Comparison of ENCODE assay signal across 8 mouse cellular contexts in the genomic region with DNA sequence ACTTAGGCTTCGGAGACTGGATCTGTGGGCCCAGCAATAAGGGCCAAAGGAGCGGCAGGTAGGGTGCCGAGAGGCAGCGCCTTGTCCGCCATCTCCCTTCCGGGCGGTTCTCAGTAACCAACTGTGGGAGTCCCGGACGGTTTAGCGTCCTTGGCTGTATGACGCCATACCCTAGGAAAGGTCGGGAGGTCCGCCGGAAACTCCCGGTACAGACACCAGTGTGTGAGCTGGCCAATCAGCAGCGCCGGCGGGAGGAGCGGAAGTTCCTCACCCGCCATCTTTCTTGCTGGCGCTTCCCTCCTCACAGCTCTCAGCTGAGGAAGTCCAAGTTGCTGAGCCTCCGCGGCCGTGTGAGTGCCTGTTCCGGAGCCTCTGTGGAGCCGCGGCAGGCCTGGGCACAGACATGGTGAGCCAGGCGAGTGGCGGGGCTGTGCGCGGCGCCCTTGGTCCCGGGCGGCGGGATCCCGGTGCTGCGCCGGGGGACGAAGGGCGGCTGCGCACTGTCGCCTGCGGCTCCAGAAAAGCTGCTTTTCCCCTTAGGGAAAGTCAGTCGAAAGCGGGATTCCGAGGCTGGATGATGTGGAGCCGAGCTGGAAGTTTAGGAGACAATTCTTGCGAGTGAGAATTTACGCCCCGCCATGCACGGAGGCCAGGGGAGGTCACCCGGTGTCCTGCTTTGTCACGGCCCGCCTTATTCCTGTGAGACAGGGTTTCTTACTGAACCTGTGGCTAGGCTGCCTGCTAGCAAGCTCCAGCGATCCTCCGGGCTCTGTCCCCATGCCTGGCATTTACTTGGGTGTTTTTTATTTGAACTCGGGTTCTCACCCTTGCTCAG. TPM values are rescaled to one million over a fixed set of nuclear protein-coding genes. Genes with fewer than 3 reads are reported as not detected.
A peak's percentile ranks its signal among the peaks of the same experiment; 100 is the strongest.
DNase-seq lines count a peak whose midpoint lies in the region; ATAC-seq and TF ChIP-seq lines count a peak whose summit lies in the region.

No protein-coding gene starts in this region.

- H3K27ac ChIP-seq in MEL (ENCODE audit: control insufficient read depth, low read depth, low read length) = peak overlapping the region; percentile 95
- H3K27ac ChIP-seq in cerebellum, adult 2 months (ENCODE audit: insufficient read depth, low read length) = peak overlapping the region; percentile 92
- peak overlapping the region; percentile 93 for H3K27ac ChIP-seq in forebrain, postnatal 0 days (ENCODE audit: low read depth, low read length)
- peak overlapping the region; percentile 99 for H3K27ac ChIP-seq in lung, embryonic 15.5 days

- H3K9ac ChIP-seq in MEL (ENCODE audit: control insufficient read depth, low read depth, low read length, poor library complexity, severe bottlenecking) = peak overlapping the region; percentile 95
- peak overlapping the region; percentile 74 for H3K9ac ChIP-seq in forebrain, postnatal 0 days
- peak overlapping the region; percentile 77 for H3K9ac ChIP-seq in lung, embryonic 15.5 days

- no peak for TF ChIP-seq RAD21 in MEL (IDR thresholded peaks at IDR 0.05; ENCODE audit: low read depth, low read length)

- H3K4me1 ChIP-seq in MEL (ENCODE audit: control insufficient read depth in 1 of 2, insufficient read depth in 2 of 2, low read length in 2 of 2) = peaks cover 7 to 18% of the 10 kb centered on the region in 2 experiments
- H3K4me1 ChIP-seq in cerebellum, adult 2 months (ENCODE audit: control insufficient read depth, insufficient read depth, low read length) = peaks cover 3% of the 10 kb centered on the region; the same call in 1 of the 2 replicates
- no peaks in the 10 kb centered on the region for H3K4me1 ChIP-seq in forebrain, postnatal 0 days (ENCODE audit: insufficient read depth)
- H3K4me1 ChIP-seq in lung, embryonic 15.5 days = peaks cover 8% of the 10 kb centered on the region

- under 1% methylated on average over 57 of the region's 57 CpGs for WGBS in cerebellum, adult 2 months
- under 1% methylated on average over 57 of the region's 57 CpGs for WGBS in forebrain, postnatal 0 days
- WGBS in lung, embryonic 15.5 days = under 1% methylated on average over 55 of the region's 57 CpGs

- peak; percentile 71 to 84 for TF ChIP-seq POLR2A in MEL (IDR thresholded peaks at IDR 0.05; ENCODE audit: control insufficient read depth in 1 of 2, insufficient read depth in 1 of 2, low read depth in 1 of 2, low read length in 2 of 2, poor library complexity in 1 of 2)
- TF ChIP-seq POLR2A in cerebellum, adult 2 months (IDR thresholded peaks at IDR 0.05; ENCODE audit: borderline replicate concordance, insufficient read depth, low read length) = peak; percentile 80

- peaks cover 19% of the 10 kb centered on the region for H3K79me2 ChIP-seq in MEL (ENCODE audit: control insufficient read depth, insufficient read depth, low read length, poor library complexity)

- DNase-seq in MEL (ENCODE audit: low read depth, low spot score) = peak; percentile 97
- DNase-seq in cerebellum, adult 2 months = peak; percentile 95 to 98
- peak; percentile 94 for DNase-seq in forebrain, postnatal 0 days
- DNase-seq in heart, postnatal 4 days = peak; percentile 94
- peak; percentile 95 for DNase-seq in layer of hippocampus, adult 8-10 months (ENCODE audit: low spot score in 2 of 2)
- peak; percentile 94 for DNase-seq in ovary, adult 18-20 months (ENCODE audit: low spot score)
- peak; percentile 94 for DNase-seq in thymus, postnatal 0 days (ENCODE audit: low spot score)

- no peaks in the 10 kb centered on the region for H3K27me3 ChIP-seq in MEL (ENCODE audit: control insufficient read depth in 1 of 2, insufficient read depth in 2 of 2, low read length in 2 of 2)
- no peaks in the 10 kb centered on the region for H3K27me3 ChIP-seq in cerebellum, adult 2 months (ENCODE audit: control insufficient read depth, insufficient read depth, low read length)
- no peaks in the 10 kb centered on the region for H3K27me3 ChIP-seq in forebrain, postnatal 0 days (ENCODE audit: insufficient read depth, low read length)
- H3K27me3 ChIP-seq in lung, embryonic 15.5 days = no peaks in the 10 kb centered on the region

- H3K36me3 ChIP-seq in MEL (ENCODE audit: control insufficient read depth in 1 of 2, insufficient read depth in 2 of 2, low read length in 2 of 2) = peaks cover 0 to 35% of the 10 kb centered on the region in 2 experiments; a peak in 3 of 4 replicates
- peaks cover 9% of the 10 kb centered on the region; the same call in 1 of the 2 replicates for H3K36me3 ChIP-seq in forebrain, postnatal 0 days (ENCODE audit: insufficient read depth)
- no peaks in the 10 kb centered on the region for H3K36me3 ChIP-seq in lung, embryonic 15.5 days

- TF ChIP-seq CTCF in MEL (IDR thresholded peaks at IDR 0.05 in 2 of 3, conservative IDR thresholded peaks at IDR 0.05 in 1 of 3; ENCODE audit: control insufficient read depth in 1 of 3, insufficient read depth in 1 of 3, low read depth in 2 of 3, low read length in 3 of 3, poor library complexity in 1 of 3, severe bottlenecking in 1 of 3) = no peak
- no peak for TF ChIP-seq CTCF in cerebellum, adult 2 months (IDR thresholded peaks at IDR 0.05; ENCODE audit: borderline replicate concordance, insufficient read depth, low read depth, low read length)
- TF ChIP-seq CTCF in forebrain, postnatal 0 days (IDR thresholded peaks at IDR 0.05; ENCODE audit: low read depth) = no peak

- no peaks in the 10 kb centered on the region for H3K9me3 ChIP-seq in MEL (replicated peaks; ENCODE audit: insufficient read depth, low read length)
- H3K9me3 ChIP-seq in forebrain, postnatal 0 days (ENCODE audit: low read length) = no peaks in the 10 kb centered on the region
- no peaks in the 10 kb centered on the region for H3K9me3 ChIP-seq in lung, embryonic 15.5 days

- peak; percentile 99 for ATAC-seq in forebrain, postnatal 0 days
- peak; percentile 100 for ATAC-seq in lung, embryonic 15.5 days (ENCODE audit: borderline replicate concordance, extremely low read depth, low FRiP score, low TSS enrichment)

- peak overlapping the region; percentile 76 for H3K4me2 ChIP-seq in forebrain, postnatal 0 days (ENCODE audit: low read depth)
- H3K4me2 ChIP-seq in lung, embryonic 15.5 days = peak overlapping the region; percentile 65

- peak overlapping the region; percentile 88 to 90 for H3K4me3 ChIP-seq in MEL (ENCODE audit: control insufficient read depth in 1 of 2, insufficient read depth in 1 of 2, low read depth in 2 of 2, low read length in 2 of 2)
- H3K4me3 ChIP-seq in cerebellum, adult 2 months (replicated peaks; ENCODE audit: insufficient read depth, low read depth, low read length) = peak overlapping the region; percentile 65
- H3K4me3 ChIP-seq in forebrain, postnatal 0 days (ENCODE audit: low read depth, low read length) = peak overlapping the region; percentile 68
- H3K4me3 ChIP-seq in lung, embryonic 15.5 days = peak overlapping the region; percentile 62

- no peak for TF ChIP-seq EP300 in MEL (IDR thresholded peaks at IDR 0.05; ENCODE audit: low read depth in 1 of 2, low read length in 2 of 2)

RNA-seq across cellular contexts. Expression of a gene that starts 14.3 kb away (rescaled TPM):
- 12.6 and 14.6 TPM in 2 replicates for total RNA-seq in MEL (2012; rRNA removed)
- polyA plus RNA-seq in MEL (2012; ENCODE audit: insufficient read depth in 1 of 2, insufficient read length in 2 of 2, low read depth in 1 of 2, low replicate concordance in 2 of 2, missing spikeins in 1 of 2) = 10 to 100 TPM in 1 of 2 experiments, not detected in 1; 11.0 TPM
- 20.8 and 21.8 TPM in 2 replicates for polyA plus RNA-seq in cerebellum, adult 2 months (2012; rRNA removed)
- total RNA-seq in forebrain, postnatal 0 days (2014; rRNA removed) = 33.3 and 34.4 TPM in 2 replicates
- 11.5 and 19.5 TPM in 2 replicates for polyA plus RNA-seq in forebrain, postnatal 0 days (2015; fragmentation: Nextera tagmentation; extraction: Ambion mirVana)
- 10 to 100 TPM; 29.5 to 29.6 TPM for total RNA-seq in heart, postnatal 4 days (2021)
- 10 to 100 TPM; 26.8 to 31.9 (median 27.0) TPM for total RNA-seq in layer of hippocampus, adult 8-10 months (2022)
- polyA plus RNA-seq in lung, embryonic 15.5 days (2015; fragmentation: Nextera tagmentation; extraction: Ambion mirVana) = 20.8 and 23.4 TPM in 2 replicates
- polyA plus RNA-seq in thymus, postnatal 0 days (2015; fragmentation: Nextera tagmentation; extraction: Ambion mirVana) = 13.0 and 17.0 TPM in 2 replicates

RNA-seq across cellular contexts. Expression of a gene that starts 14.4 kb away (rescaled TPM):
- 12.4 and 13.4 TPM in 2 replicates for total RNA-seq in MEL (2012; rRNA removed)
- polyA plus RNA-seq in MEL (2012; ENCODE audit: insufficient read depth in 1 of 2, insufficient read length in 2 of 2, low read depth in 1 of 2, low replicate concordance in 2 of 2, missing spikeins in 1 of 2) = 10 to 100 TPM in 1 of 2 experiments, not detected in 1; 16.1 TPM
- polyA plus RNA-seq in cerebellum, adult 2 months (2012; rRNA removed) = 8.0 and 9.0 TPM in 2 replicates
- total RNA-seq in forebrain, postnatal 0 days (2014; rRNA removed) = 18.5 and 21.1 TPM in 2 replicates
- polyA plus RNA-seq in forebrain, postnatal 0 days (2015; fragmentation: Nextera tagmentation; extraction: Ambion mirVana) = 4.4 and 7.8 TPM in 2 replicates
- 1 to 10 TPM; 2.4 to 5.1 TPM for total RNA-seq in heart, postnatal 4 days (2021)
- 10 to 100 TPM; 13.7 to 19.8 (median 17.1) TPM for total RNA-seq in layer of hippocampus, adult 8-10 months (2022)
- 6.6 and 7.6 TPM in 2 replicates for polyA plus RNA-seq in lung, embryonic 15.5 days (2015; fragmentation: Nextera tagmentation; extraction: Ambion mirVana)
- polyA plus RNA-seq in thymus, postnatal 0 days (2015; fragmentation: Nextera tagmentation; extraction: Ambion mirVana) = 4.9 and 5.1 TPM in 2 replicates

RNA-seq across cellular contexts. Expression of a gene that starts 28.1 kb away (rescaled TPM):
- total RNA-seq in MEL (2012; rRNA removed) = 28.2 and 30.6 TPM in 2 replicates
- polyA plus RNA-seq in MEL (2012; ENCODE audit: insufficient read depth in 1 of 2, insufficient read length in 2 of 2, low read depth in 1 of 2, low replicate concordance in 2 of 2, missing spikeins in 1 of 2) = 10 to 100 TPM in 1 of 2 experiments, not detected in 1; 26.1 TPM
- polyA plus RNA-seq in cerebellum, adult 2 months (2012; rRNA removed) = 20.6 and 24.0 TPM in 2 replicates
- 28.8 and 29.4 TPM in 2 replicates for total RNA-seq in forebrain, postnatal 0 days (2014; rRNA removed)
- polyA plus RNA-seq in forebrain, postnatal 0 days (2015; fragmentation: Nextera tagmentation; extraction: Ambion mirVana) = 11.1 and 14.5 TPM in 2 replicates
- 10 to 100 TPM in 1 of 2 experiments, 1 to 10 TPM in 1; 8.8 to 12.3 TPM for total RNA-seq in heart, postnatal 4 days (2021)
- 10 to 100 TPM; 17.4 to 22.9 (median 17.9) TPM for total RNA-seq in layer of hippocampus, adult 8-10 months (2022)
- polyA plus RNA-seq in lung, embryonic 15.5 days (2015; fragmentation: Nextera tagmentation; extraction: Ambion mirVana) = 21.4 and 22.3 TPM in 2 replicates
- 15.9 and 18.5 TPM in 2 replicates for polyA plus RNA-seq in thymus, postnatal 0 days (2015; fragmentation: Nextera tagmentation; extraction: Ambion mirVana)

RNA-seq across cellular contexts. Expression of a gene that starts 41.0 kb away (rescaled TPM):
- 5.0 and 7.2 TPM in 2 replicates for total RNA-seq in MEL (2012; rRNA removed)
- 1 to 10 TPM in 1 of 2 experiments, not detected in 1; 3.0 TPM for polyA plus RNA-seq in MEL (2012; ENCODE audit: insufficient read depth in 1 of 2, insufficient read length in 2 of 2, low read depth in 1 of 2, low replicate concordance in 2 of 2, missing spikeins in 1 of 2)
- polyA plus RNA-seq in cerebellum, adult 2 months (2012; rRNA removed) = 3.5 and 4.1 TPM in 2 replicates
- total RNA-seq in forebrain, postnatal 0 days (2014; rRNA removed) = 11.2 and 11.9 TPM in 2 replicates
- 5.1 and 5.2 TPM in 2 replicates for polyA plus RNA-seq in forebrain, postnatal 0 days (2015; fragmentation: Nextera tagmentation; extraction: Ambion mirVana)
- 1 to 10 TPM; 6.8 to 7.3 TPM for total RNA-seq in heart, postnatal 4 days (2021)
- total RNA-seq in layer of hippocampus, adult 8-10 months (2022) = 10 to 100 TPM in 2 of 4 experiments, 1 to 10 TPM in 2; 8.2 to 12.4 (median 9.8) TPM
- 6.5 and 6.8 TPM in 2 replicates for polyA plus RNA-seq in lung, embryonic 15.5 days (2015; fragmentation: Nextera tagmentation; extraction: Ambion mirVana)
- polyA plus RNA-seq in thymus, postnatal 0 days (2015; fragmentation: Nextera tagmentation; extraction: Ambion mirVana) = 7.8 and 9.4 TPM in 2 replicates

Comparison
In these comparisons a context has a peak if more than half of its experiments do, and no peak if none do; other contexts are left out.
1. Peak in every context shown above with its lines: DNase-seq, ATAC-seq, H3K4me3 ChIP-seq and H3K27ac ChIP-seq.